Mouse (Mus musculus): Measurements from ENCODE around the gene Dcaf11.

The Dcaf11 gene

DNA sequence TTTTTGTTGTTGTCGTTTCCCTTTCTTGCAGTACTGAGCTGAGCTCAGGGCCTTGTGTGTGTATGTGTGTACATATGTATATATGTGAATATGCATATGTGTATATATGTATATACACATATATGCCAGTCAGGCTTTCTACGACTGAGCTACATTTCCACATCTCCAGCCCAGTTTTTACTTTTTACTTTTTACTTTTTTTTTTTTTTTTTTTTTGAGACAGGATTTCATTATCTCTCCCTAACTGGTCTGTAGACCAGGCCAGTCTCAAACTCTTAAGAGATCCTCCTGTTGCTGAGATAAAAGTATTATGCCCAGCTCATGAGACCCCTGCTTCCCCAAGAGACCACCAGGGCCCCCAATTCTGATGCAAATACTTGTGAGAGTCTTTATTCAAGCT, 57.0 kb downstream of the Dcaf11 start:
- DNase-seq (ENCODE audit: low spot score in 2 of 2) = no peak

GRCm38 (mm10) chr14:55617822-55618221, 58.0 kb downstream of the Dcaf11 start, which contains the start of gene Rec8:
TSS of gene Rec8 (plus strand) at chr14:55618037.
- DNase-seq (ENCODE audit: low spot score in 2 of 2) = no peak

GRCm38 (mm10) chr14:55618486-55619195, 58.8 kb downstream of the Dcaf11 start:
- no peak for DNase-seq (ENCODE audit: low spot score in 2 of 2)

Data from heart, adult 9 months (tissue).